Mouse (Mus musculus): ENCODE data around the gene Cacng2. TPM values are rescaled to one million over a fixed set of nuclear protein-coding genes. Genes with fewer than 3 reads are reported as not detected.

The Cacng2 gene
- polyA plus RNA-seq, 1 experiment from 2014 or later: 0.25 TPM

DNA sequence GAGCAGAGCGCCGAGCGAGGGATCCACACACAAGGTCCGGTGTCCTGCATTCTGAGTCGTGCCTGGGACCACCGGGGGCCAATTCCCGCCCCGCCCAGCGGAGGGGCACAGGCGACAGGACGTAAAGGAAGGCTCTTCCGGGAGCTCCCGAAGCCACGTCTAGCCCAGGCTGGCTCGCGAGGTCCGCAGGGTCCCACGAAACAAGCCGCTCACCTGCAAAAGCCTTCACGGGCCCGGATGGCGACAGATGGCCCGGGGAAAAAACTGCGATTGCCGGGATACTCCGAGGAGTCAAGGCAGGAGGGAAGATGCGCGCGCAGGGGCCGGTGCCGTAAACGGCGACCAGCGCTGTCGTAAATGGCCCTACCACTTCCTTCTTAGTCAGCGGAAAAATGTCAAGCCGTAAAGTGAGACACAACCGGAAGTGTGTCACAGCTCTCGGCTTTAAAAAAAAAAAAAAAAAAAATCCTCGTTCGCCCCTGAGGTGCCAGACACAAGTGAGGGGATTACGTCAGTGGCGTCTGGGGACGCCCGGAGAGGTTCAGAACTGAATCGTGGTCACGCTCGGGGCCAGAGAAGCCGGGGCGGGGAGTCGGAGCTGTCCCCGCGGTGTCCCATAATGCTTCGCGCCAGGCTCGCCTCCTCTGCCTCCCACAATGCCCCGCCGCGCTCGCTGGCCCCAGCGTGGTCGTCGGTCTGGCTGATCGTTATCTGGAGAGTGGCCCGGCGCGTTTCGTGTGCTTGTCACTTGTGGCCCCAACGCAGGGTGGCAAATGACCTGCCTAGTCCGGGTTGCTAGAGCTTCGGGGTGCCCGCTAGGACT, 149.1 kb downstream of the Cacng2 start, which contains the start of gene Eif3d:
TSS of gene Eif3d (minus strand) at position 344 of the 823 bp plus-strand sequence.
- no peaks in the 10 kb centered on the region for H3K4me1 ChIP-seq (ENCODE audit: control insufficient read depth, insufficient read depth, low read length)
- WGBS: under 1% methylated on average over 72 of the region's 72 CpGs
- ATAC-seq (replicated peaks; ENCODE audit: insufficient number of reproducible peaks, low FRiP score, low TSS enrichment, low read depth) (peak; percentile 72), DNase-seq (ENCODE audit: low spot score) (peak; percentile 95)
- H3K9ac ChIP-seq (replicated peaks; ENCODE audit: low read length): peak within 1 kb of the TSS; percentile 92
- H3K36me3 ChIP-seq (replicated peaks; ENCODE audit: control insufficient read depth, insufficient read depth, low read depth, low read length): peaks cover 7% of the 10 kb centered on the region
- no peaks in the 10 kb centered on the region for H3K27me3 ChIP-seq (ENCODE audit: control insufficient read depth, insufficient read depth, low read length)
- H3K4me2 ChIP-seq (ENCODE audit: low read depth, low read length): peak within 1 kb of the TSS; percentile 92
- H3K27ac ChIP-seq (replicated peaks; ENCODE audit: low read depth, low read length): peak within 1 kb of the TSS; percentile 97
- H3K9me3 ChIP-seq (replicated peaks; ENCODE audit: control insufficient read depth, low read length): no peaks in the 10 kb centered on the region
- H3K4me3 ChIP-seq (ENCODE audit: low read depth, low read length): peak within 1 kb of the TSS; percentile 94

GRCm38 (mm10) chr15:77969940-77970469, 149.8 kb downstream of the Cacng2 start:
- peak; percentile 2 for DNase-seq (ENCODE audit: low spot score)
- H3K27me3 ChIP-seq (ENCODE audit: control insufficient read depth, insufficient read depth, low read length): no peaks in the 10 kb centered on the region
- H3K36me3 ChIP-seq (replicated peaks; ENCODE audit: control insufficient read depth, insufficient read depth, low read depth, low read length): peaks cover 7% of the 10 kb centered on the region
- H3K9me3 ChIP-seq (replicated peaks; ENCODE audit: control insufficient read depth, low read length): no peaks in the 10 kb centered on the region
- WGBS: 3% methylated on average over 15 of the region's 15 CpGs
- H3K27ac ChIP-seq (replicated peaks; ENCODE audit: low read depth, low read length): peak overlapping the region; percentile 97
- H3K9ac ChIP-seq (replicated peaks; ENCODE audit: low read length): peak overlapping the region; percentile 92
- peak overlapping the region; percentile 94 for H3K4me3 ChIP-seq (ENCODE audit: low read depth, low read length)
- H3K4me2 ChIP-seq (ENCODE audit: low read depth, low read length): peak overlapping the region; percentile 92
- no peaks in the 10 kb centered on the region for H3K4me1 ChIP-seq (ENCODE audit: control insufficient read depth, insufficient read depth, low read length)
- ATAC-seq (replicated peaks; ENCODE audit: insufficient number of reproducible peaks, low FRiP score, low TSS enrichment, low read depth): peak; percentile 71; the same call in 1 of the 2 replicates

DNA sequence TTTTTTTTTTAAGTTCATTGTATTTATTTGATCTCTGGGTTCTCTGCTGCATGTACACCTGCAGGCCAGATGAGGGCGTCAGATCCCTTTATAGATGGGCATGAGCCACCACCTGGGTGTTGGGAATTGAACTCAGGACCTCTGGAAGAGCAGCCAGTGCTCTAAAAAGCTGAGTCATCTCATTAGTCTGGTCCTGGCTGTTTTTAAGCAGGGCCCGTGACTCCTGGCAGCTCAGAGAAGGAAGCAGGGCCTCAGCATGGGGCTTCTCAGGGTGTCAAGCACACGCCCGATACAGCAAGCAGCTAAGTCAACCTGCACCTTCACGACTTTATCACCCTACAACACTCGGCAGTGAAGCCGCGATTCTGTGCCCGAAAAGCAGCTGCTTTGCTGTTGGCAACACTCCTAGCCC, 154.7 kb downstream of the Cacng2 start:
- H3K36me3 ChIP-seq (replicated peaks; ENCODE audit: control insufficient read depth, insufficient read depth, low read depth, low read length): peaks cover 28% of the 10 kb centered on the region

DNA sequence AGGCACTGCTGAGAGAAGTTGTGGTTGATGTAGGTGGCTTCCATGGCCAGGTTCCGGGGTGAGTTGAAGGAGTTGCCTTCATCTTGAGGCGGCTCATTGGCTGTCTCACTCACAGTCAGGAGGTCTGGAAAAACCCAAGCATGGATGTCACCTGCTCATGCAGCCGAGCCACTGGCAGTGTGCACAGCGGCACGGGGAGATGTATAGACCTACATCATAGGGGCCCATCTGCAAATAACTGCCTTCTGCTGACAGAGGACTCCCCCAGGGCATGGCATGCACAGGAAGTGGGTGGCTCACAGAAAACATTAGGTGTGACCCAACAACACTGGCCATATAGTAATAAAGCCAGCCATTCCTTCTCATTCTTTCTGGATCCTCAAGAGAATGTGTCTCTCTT, 157.4 kb downstream of the Cacng2 start:
- H3K9ac ChIP-seq (replicated peaks; ENCODE audit: low read length): no peak overlapping the region
- no peaks in the 10 kb centered on the region for H3K9me3 ChIP-seq (replicated peaks; ENCODE audit: control insufficient read depth, low read length)
- H3K4me3 ChIP-seq (ENCODE audit: low read depth, low read length): no peak overlapping the region
- WGBS: 96% methylated on average over 5 of the region's 5 CpGs
- H3K27ac ChIP-seq (replicated peaks; ENCODE audit: low read depth, low read length): no peak overlapping the region
- DNase-seq (ENCODE audit: low spot score) (no peak), ATAC-seq (replicated peaks; ENCODE audit: insufficient number of reproducible peaks, low FRiP score, low TSS enrichment, low read depth) (no peak)
- no peak overlapping the region for H3K4me2 ChIP-seq (ENCODE audit: low read depth, low read length)
- H3K36me3 ChIP-seq (replicated peaks; ENCODE audit: control insufficient read depth, insufficient read depth, low read depth, low read length): peaks cover 28% of the 10 kb centered on the region
- H3K27me3 ChIP-seq (ENCODE audit: control insufficient read depth, insufficient read depth, low read length): no peaks in the 10 kb centered on the region
- H3K4me1 ChIP-seq (ENCODE audit: control insufficient read depth, insufficient read depth, low read length): no peaks in the 10 kb centered on the region

More for the DNA sequence above, 154.7 kb downstream of the Cacng2 start:
- 82% methylated on average over 9 of the region's 9 CpGs for WGBS
- no peak overlapping the region for H3K4me3 ChIP-seq (ENCODE audit: low read depth, low read length)
- no peaks in the 10 kb centered on the region for H3K27me3 ChIP-seq (ENCODE audit: control insufficient read depth, insufficient read depth, low read length)
- no peak overlapping the region for H3K27ac ChIP-seq (replicated peaks; ENCODE audit: low read depth, low read length)
- ATAC-seq (replicated peaks; ENCODE audit: insufficient number of reproducible peaks, low FRiP score, low TSS enrichment, low read depth) (no peak), DNase-seq (ENCODE audit: low spot score) (no peak)
- H3K4me2 ChIP-seq (ENCODE audit: low read depth, low read length): no peak overlapping the region
- H3K9me3 ChIP-seq (replicated peaks; ENCODE audit: control insufficient read depth, low read length): no peaks in the 10 kb centered on the region
- H3K9ac ChIP-seq (replicated peaks; ENCODE audit: low read length): no peak overlapping the region
- H3K4me1 ChIP-seq (ENCODE audit: control insufficient read depth, insufficient read depth, low read length): no peaks in the 10 kb centered on the region

DNA sequence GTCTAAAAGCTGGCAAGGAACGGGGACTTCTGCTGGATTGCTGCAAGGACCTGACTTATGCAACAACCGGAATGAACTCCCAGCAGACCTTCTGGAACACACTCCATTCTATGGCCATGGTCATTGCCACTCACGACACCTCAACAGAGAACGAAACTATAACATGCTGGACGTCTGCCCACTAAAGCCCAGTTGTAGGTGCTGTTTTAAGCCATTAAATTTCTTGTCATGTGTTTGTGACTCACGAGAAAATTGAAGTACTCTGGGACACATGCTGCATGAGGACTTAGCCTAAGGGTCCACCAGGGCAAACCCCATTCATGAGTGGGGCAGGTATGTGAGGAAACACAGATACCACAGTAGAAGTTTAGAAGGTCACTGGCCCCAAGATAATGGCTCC, 159.1 kb downstream of the Cacng2 start:
- H3K36me3 ChIP-seq (replicated peaks; ENCODE audit: control insufficient read depth, insufficient read depth, low read depth, low read length): peaks cover 22% of the 10 kb centered on the region
- 83% methylated on average over 6 of the region's 6 CpGs for WGBS
- ATAC-seq (replicated peaks; ENCODE audit: insufficient number of reproducible peaks, low FRiP score, low TSS enrichment, low read depth): no peak

DNA sequence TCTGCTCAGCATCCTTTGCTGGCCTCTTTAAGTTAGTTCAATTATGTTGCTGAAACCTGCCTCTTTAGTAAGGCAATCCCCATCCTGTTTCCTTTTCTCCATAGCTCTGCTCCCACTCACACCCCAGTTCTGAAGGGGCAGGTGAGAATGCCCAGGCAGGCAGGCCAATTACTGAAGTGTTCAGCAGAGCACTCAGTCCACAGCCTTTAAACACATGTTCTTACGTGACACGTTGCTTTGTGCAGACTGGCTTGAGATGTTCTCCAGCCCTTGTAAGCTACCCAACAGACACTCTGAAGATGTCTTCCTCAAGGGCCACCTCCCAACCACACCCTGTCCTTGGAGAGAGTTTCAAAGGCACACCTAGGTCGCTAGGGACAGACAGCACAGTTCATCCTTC, 161.8 kb downstream of the Cacng2 start:
- H3K27ac ChIP-seq (replicated peaks; ENCODE audit: low read depth, low read length): no peak overlapping the region
- DNase-seq (ENCODE audit: low spot score) (no peak), ATAC-seq (replicated peaks; ENCODE audit: insufficient number of reproducible peaks, low FRiP score, low TSS enrichment, low read depth) (no peak)
- no peak overlapping the region for H3K4me2 ChIP-seq (ENCODE audit: low read depth, low read length)
- H3K9me3 ChIP-seq (replicated peaks; ENCODE audit: control insufficient read depth, low read length): no peaks in the 10 kb centered on the region
- H3K27me3 ChIP-seq (ENCODE audit: control insufficient read depth, insufficient read depth, low read length): peaks cover 9% of the 10 kb centered on the region; the same call in 1 of the 2 replicates
- H3K4me3 ChIP-seq (ENCODE audit: low read depth, low read length): no peak overlapping the region
- 61% methylated on average over 3 of the region's 3 CpGs for WGBS
- peaks cover 14% of the 10 kb centered on the region for H3K36me3 ChIP-seq (replicated peaks; ENCODE audit: control insufficient read depth, insufficient read depth, low read depth, low read length)
- no peak overlapping the region for H3K9ac ChIP-seq (replicated peaks; ENCODE audit: low read length)
- H3K4me1 ChIP-seq (ENCODE audit: control insufficient read depth, insufficient read depth, low read length): no peaks in the 10 kb centered on the region

More for the DNA sequence above, 159.1 kb downstream of the Cacng2 start:
- Histone ChIP-seq H3K4me3 (ENCODE audit: low read depth, low read length) (no peak overlapping the region), H3K9me3 (replicated peaks; ENCODE audit: control insufficient read depth, low read length) (no peaks in the 10 kb centered on the region), H3K27ac (replicated peaks; ENCODE audit: low read depth, low read length) (no peak overlapping the region), H3K27me3 (ENCODE audit: control insufficient read depth, insufficient read depth, low read length) (peaks cover 4% of the 10 kb centered on the region; the same call in 1 of the 2 replicates), H3K4me2 (ENCODE audit: low read depth, low read length) (no peak overlapping the region), H3K4me1 (ENCODE audit: control insufficient read depth, insufficient read depth, low read length) (no peaks in the 10 kb centered on the region), H3K9ac (replicated peaks; ENCODE audit: low read length) (no peak overlapping the region)
- no peak for DNase-seq (ENCODE audit: low spot score)

DNA sequence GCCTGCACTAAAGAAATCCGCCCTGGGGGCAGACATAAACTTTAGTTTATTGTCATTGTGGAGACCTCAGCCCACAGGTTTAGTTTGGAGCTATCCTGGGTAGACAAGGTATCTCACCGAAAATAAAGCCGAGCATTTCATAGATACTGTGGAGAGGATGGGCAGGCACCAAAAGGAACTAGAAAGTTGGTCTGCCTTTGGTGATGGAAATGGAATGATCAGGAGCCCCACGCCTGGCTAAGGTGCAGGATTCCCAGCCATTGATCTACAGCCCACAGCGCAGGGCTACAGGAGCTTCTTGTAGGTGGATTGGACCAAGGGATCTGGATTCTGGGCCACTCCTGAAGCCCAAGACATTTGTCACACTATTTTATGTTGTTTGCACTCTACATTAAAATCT, 162.2 kb downstream of the Cacng2 start:
- no peak overlapping the region for H3K9ac ChIP-seq (replicated peaks; ENCODE audit: low read length)

DNA sequence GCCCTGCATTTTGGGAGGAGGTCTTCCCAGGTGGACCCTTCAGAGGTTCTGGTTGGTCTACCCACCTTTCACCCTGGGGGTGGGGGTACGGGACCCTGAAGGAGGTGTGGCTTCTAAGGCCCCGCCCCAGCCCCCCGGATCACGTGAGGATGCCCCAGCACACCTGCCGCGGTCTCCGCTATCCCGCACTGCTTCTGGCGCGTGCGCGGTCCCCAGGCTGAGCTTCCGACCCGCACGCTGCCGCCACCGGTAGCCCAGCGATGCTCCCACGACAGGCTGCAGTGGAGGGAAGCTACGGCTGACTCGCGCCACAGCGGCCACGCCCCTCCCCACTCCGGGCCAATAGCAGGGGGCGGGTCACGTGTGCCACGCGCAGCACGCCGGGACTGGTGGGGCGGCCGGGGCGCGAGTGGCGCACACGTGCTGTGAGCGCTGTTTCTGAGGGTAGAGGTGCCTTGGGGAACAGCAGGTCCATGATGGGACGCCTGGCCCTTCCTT, 163.4 kb downstream of the Cacng2 start, which contains the start of gene Foxred2:
TSS of gene Foxred2 (minus strand) at position 319 of the 498 bp plus-strand sequence.
- Histone ChIP-seq H3K9me3 (replicated peaks; ENCODE audit: control insufficient read depth, low read length) (no peaks in the 10 kb centered on the region), H3K27ac (replicated peaks; ENCODE audit: low read depth, low read length) (no peak within 1 kb of the TSS), H3K9ac (replicated peaks; ENCODE audit: low read length) (peak within 1 kb of the TSS; percentile 46), H3K4me3 (ENCODE audit: low read depth, low read length) (peak within 1 kb of the TSS; percentile 53), H3K27me3 (ENCODE audit: control insufficient read depth, insufficient read depth, low read length) (peaks cover 9% of the 10 kb centered on the region; the same call in 1 of the 2 replicates), H3K4me2 (ENCODE audit: low read depth, low read length) (peak within 1 kb of the TSS; percentile 75), H3K4me1 (ENCODE audit: control insufficient read depth, insufficient read depth, low read length) (no peaks in the 10 kb centered on the region), H3K36me3 (replicated peaks; ENCODE audit: control insufficient read depth, insufficient read depth, low read depth, low read length) (peaks cover 4% of the 10 kb centered on the region; the same call in 1 of the 2 replicates)
- WGBS: 0% methylated on average over 39 of the region's 39 CpGs
- peak; percentile 88 for ATAC-seq (replicated peaks; ENCODE audit: insufficient number of reproducible peaks, low FRiP score, low TSS enrichment, low read depth)
- peak; percentile 90 for DNase-seq (ENCODE audit: low spot score)

More for the DNA sequence above, 162.2 kb downstream of the Cacng2 start:
- no peak for ATAC-seq (replicated peaks; ENCODE audit: insufficient number of reproducible peaks, low FRiP score, low TSS enrichment, low read depth)
- WGBS: 44% methylated on average over 5 of the region's 5 CpGs
- Histone ChIP-seq H3K36me3 (replicated peaks; ENCODE audit: control insufficient read depth, insufficient read depth, low read depth, low read length) (peaks cover 14% of the 10 kb centered on the region), H3K4me3 (ENCODE audit: low read depth, low read length) (no peak overlapping the region), H3K4me2 (ENCODE audit: low read depth, low read length) (no peak overlapping the region), H3K27me3 (ENCODE audit: control insufficient read depth, insufficient read depth, low read length) (peaks cover 9% of the 10 kb centered on the region; the same call in 1 of the 2 replicates), H3K4me1 (ENCODE audit: control insufficient read depth, insufficient read depth, low read length) (no peaks in the 10 kb centered on the region), H3K9me3 (replicated peaks; ENCODE audit: control insufficient read depth, low read length) (no peaks in the 10 kb centered on the region), H3K27ac (replicated peaks; ENCODE audit: low read depth, low read length) (no peak overlapping the region)
- no peak for DNase-seq (ENCODE audit: low spot score)
